Mouse (Mus musculus): ENCODE measurements around the gene Bsx. TPM values are rescaled to one million over a fixed set of nuclear protein-coding genes. Genes with fewer than 3 reads are reported as not detected.
A peak's percentile ranks its signal among the peaks of the same experiment; 100 is the strongest.

Gene Bsx
- total RNA-seq (2021): not detected
- long read RNA-seq, experiment 1: 0 reads
- long read RNA-seq, experiment 2: 0 reads

DNA sequence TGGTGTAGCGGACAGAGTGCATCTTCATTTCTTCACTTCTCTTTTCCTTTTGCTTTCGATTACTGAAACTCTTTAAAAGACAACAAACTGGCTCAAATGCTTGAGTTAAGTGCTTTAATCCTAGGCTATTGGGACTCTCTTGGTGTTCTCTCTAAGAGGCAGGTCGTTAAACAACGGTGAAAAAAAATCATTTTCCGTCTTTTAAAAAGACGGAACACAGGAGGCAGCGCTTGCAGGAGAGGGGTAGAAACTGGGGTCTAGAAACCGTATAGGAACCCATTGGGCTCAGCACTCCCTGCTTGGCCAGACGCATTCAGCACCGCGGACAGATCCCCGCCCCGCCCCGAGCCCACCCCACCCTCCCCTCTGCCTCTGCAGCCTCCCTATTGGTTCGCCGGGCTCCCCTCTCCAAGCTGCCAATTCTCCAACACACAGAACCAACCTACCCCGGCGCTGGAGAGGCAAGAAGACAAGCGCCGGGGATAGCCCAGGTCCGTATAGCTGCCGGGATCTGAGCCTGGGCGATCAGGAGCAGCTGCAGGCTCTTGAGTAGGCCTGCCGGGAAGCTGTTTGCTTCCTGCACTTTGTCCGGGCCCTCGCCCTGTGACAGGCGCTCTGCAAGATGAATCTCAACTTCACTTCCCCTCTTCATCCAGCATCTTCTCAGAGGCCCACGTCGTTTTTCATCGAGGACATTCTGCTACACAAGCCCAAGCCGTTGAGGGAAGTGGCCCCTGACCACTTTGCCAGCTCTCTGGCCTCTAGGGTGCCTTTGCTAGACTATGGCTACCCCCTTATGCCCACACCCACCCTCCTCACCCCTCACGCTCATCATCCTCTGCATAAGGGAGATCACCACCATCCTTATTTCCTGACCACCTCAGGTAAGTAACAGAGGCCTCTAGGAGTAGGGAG, at the start of gene Bsx:
Gene Bsx, plus strand, starts transcription at position 572 of the 915 bp plus-strand sequence.
- peak; percentile 71 to 75 for DNase-seq

DNA sequence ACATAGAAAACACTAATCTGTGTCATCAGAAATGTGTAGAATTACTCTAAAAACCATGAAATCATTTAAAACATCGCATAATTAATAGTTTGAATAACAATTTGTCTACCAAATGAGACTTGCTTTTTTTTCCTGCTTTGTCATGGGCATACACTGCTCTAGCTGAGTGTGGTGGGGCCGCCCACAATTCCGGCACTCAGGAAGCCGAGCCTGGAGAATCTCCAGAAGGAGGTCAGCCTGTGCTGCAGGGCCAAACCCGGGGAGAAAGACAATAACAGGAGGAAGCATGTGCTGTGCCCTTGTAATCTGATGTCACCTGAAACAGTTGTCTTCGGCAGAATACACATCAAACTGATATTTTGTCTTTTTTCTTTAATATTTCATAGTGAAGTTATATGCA, 48.3 kb upstream of the Bsx start:
- peak; percentile 25 to 46 for DNase-seq

- no peak for DNase-seq
Measured at GRCm38 (mm10) chr9:40827366-40827765, 46.6 kb upstream of the Bsx start.

DNA sequence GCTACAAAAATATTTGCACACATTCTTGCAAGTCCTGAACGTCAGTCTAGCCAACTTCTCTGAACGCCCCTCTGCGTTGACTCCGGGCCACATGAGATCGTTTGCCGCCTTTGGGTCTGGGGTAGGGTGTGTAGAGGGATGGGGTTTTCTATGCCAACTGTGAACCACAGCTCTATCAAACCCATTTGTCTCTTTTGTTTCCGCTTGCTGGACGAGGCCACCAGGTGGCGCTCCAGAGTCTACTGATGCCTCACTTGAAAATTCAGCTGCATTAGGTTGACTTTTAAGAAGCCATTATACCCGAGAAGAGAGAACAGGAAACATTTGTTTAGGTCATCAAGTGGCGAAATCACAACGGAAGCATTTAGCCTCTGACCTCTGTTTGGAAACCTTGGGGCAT, 39.4 kb upstream of the Bsx start:
- peak; percentile 77 to 82 for DNase-seq

- DNase-seq: no peak
Measured at GRCm38 (mm10) chr9:40836681-40837080, 37.2 kb upstream of the Bsx start.

DNA sequence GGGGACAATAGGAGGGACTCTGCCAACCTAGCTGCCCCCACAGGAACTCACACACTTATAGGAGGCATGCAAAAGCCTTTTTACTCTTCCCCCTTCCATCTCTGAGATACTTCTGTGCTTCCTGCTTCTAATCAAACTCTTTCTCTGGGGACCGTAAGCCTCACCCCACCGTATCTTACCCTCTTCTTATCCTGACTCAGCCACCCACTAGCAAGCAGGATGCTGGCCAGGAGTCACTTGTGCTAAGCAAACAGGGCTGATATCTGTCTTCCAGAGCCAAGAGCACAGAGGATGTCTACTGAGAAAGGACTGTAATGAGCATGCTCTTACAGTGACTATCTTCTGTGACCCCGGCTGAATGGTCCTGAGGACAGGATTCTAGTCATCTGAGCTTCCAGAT, 34.3 kb upstream of the Bsx start:
- DNase-seq: no peak

DNA sequence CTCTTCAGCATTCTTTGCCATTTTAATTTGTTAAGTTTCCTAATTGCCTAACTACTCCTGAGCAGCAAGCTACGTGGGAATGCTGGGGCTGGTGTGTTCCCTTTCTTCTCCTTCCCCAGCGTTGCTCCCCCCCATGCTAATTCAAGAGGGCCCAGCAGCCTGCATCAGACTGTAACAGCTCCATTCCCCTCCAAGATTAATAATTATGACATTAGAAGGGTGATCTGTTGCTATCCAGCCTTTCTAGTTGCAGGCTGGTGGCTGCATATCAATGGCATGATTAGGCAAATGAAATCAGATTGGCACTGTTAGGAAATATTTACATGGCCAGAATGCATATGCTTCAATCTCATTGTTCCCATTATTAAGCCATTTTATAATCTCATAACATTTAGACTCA, 22.4 kb upstream of the Bsx start:
- DNase-seq: no peak

DNA sequence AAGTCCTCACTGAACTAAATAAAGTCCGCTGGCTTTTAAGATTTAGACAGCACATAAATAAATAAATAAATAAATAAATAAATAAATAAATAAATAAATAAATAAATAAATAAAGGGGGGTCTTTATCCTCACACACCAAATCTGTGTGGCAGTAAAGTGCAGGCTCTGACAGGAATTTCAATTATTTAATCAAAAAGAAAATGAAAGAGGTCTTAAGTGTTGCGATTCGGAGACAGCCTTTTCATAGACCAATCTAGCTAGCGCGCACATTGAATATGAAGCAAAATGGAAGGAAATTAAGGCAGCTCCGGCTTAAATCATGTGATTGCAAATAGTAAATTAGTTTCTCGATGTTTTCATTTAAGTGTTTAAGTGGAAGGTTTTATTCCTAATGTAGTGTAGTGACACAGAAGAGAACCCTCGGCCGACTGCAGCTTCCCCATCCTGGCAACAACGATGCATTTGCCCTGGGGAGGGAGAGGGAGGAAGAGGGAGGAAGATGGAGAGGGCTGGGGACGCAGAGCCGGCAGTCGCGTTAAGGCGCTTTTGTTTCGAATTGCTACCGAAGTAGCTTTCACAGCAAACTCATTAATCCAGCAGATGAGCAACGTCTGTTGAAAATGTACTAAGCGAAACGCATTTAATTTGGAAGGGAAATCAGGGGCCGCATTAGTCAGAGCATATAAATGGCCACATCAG, 15.3 kb upstream of the Bsx start:
- no peak for DNase-seq

- DNase-seq: no peak
Measured at GRCm38 (mm10) chr9:40859196-40859595, 14.7 kb upstream of the Bsx start.

- DNase-seq: no peak
Measured at GRCm38 (mm10) chr9:40870331-40870730, 3.6 kb upstream of the Bsx start.

DNA sequence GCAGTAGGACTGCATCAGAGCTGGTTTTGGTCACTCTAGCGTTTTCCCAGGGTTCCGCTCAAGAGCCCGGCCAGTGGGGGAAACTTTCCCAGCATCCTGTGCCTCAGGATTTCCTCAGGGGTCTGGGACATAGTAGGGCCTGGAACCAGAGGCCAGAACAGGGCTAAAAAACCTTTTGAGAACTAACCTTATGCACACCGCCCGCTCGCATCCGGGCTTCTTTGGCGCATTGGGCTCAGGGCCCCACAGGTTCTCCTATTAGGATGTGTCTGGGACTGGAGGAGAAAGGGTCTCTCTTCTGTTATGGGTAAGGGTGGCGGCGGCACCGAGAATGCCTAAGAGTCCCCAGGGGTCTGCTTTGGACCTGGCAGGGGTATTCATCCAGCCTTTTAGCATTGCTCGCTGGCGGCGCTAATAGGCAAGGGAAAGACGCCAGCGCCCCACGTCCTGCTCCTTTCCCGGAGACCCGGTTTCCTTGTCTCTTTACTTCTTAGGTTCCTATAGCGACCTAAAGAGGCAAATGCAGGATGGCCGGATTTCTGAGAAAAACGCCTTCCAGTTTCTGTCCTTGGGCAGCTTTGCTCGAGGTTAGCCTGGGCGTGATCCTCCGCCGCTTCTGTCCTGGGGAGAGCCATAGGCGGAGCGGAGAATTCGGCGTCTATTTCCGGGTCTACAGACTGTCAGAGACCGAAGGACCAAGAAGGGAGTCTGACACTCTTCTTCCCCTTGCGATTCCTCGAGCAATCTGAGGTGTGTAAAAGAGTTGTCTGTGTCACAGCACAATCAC, 2.4 kb upstream of the Bsx start:
- DNase-seq: no peak

GRCm38 (mm10) chr9:40872156-40872478, 1.8 kb upstream of the Bsx start:
- DNase-seq: peak in 1 of 2 experiments; percentile 5

GRCm38 (mm10) chr9:40874961-40875360, 1.0 kb downstream of the Bsx start:
- no peak for DNase-seq

GRCm38 (mm10) chr9:40875431-40875830, 1.5 kb downstream of the Bsx start:
- no peak for DNase-seq

DNA sequence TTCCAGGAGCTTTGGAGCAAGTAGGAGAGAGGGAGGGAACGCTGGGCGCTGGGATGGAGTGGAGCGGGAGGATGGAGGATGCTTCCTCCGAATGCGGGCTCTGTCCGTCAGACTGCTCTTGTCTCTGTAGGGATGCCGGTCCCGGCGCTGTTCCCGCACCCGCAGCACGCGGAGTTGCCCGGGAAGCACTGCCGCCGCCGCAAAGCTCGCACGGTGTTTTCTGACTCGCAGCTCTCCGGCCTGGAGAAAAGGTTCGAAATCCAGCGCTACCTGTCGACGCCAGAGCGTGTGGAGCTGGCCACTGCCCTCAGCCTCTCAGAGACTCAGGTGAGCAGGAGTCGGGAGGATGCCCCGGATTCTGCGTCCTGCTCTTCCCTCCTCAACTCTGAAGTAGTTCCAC, 2.2 kb downstream of the Bsx start:
- DNase-seq: no peak

DNA sequence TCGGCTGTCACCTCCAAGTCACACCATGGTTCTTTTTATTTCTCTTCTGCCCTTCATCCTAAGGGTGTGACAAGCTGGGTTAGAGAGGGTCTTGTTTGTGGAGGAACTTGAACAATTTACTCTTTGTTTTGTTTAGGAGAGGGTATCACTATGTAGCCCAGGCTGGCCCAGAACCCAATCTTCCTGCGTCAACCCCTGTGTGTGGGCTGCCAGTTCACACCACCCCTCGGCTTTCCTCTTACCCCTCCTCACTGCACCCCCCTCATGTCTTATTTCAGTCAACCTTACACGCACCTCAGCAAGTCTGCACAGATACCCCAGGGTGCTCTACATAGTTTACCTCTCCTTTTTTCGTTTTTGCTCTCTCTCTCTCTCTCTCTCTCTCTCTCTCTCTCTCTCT, 2.8 kb downstream of the Bsx start:
- DNase-seq: no peak

- no peak for DNase-seq
Measured at GRCm38 (mm10) chr9:40877146-40877880, 3.4 kb downstream of the Bsx start.

- DNase-seq: no peak
Measured at GRCm38 (mm10) chr9:40877881-40878235, 3.9 kb downstream of the Bsx start.

DNA sequence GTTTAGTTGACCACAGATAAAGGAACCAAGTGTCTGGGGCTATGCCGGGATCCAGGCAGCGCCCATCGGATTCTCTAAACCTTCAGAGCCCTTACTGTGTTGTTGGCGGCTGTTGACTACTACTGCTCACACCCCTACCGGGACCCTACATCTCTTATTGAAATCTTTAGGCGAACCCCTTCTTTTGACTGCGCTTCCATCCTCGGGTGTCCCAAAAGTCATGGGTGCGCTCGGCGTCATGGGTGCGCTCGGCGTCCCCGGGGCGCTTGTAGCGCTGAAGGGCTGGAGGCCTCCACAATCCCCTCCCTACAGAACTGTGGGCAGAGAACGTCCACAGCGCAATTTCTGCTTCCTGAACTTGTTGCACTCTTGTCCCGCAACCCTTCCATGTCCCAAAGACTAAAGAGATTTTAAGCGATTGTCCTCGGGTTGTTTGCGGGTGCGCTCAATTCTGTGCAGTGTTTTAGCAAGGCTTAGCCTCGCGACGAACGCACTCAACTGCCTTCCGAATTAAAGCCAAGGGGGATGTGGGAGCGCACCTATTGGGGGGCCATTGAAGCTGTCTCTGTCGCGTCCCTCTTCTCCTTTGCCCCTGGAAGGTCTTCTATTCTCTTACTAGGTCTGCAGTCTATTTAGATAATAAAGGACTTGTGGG, 4.5 kb downstream of the Bsx start:
- DNase-seq: no peak

DNA sequence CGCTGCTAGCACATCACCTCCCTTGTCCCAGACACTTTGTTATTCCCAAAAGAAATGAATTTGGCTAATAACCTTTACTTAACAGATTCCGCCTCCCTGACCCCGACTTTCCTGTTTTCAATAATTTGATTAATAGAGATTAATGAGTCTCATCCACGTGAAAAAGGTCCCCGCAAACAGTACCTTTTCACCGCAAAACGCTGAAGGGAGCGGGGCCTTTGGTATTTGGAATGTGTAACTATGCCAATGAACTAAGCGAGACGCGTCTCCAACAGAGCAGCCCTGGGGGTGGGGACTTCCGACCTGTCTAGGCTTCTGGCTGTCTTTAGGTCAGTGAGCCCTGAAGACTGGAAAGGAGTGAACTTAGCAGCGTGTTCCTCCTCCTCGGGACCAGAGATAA, 5.1 kb downstream of the Bsx start:
- DNase-seq: no peak

GRCm38 (mm10) chr9:40885669-40886068, 11.7 kb downstream of the Bsx start:
- DNase-seq: no peak

DNA sequence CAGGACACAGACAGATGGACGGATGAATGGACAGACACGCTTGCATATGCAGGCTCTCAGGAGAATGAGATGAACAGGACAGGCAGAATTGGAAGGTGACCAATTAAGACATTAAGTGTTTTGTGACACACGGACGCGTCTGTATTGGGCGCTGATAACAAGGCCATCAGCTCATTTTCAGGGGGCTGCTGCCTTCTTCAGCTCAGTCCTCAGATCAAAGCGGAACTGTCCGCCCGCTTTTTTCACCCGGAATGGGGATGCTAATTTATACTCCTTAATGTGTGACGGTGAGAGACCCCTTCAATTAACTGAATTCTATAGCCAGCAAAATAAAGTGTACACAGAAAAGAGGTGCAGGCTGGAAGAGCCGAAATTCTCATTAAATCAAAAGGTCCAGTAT, 15.5 kb downstream of the Bsx start:
- no peak for DNase-seq
